Mouse (Mus musculus) C2C12 (cell line): ENCODE results near the gene Lsg1. TPM values are rescaled to one million over a fixed set of nuclear protein-coding genes. Genes with fewer than 3 reads are reported as not detected.

Experiments used
- H3K27me3 ChIP-seq: one replicate; pipeline ENCODE4 v1.6.1; 2011; ENCODE audit not compliant: control insufficient read depth, insufficient read depth, insufficient read length
- H3K36me3 ChIP-seq: one replicate; pipeline ENCODE4 v1.6.1; 2011; ENCODE audit not compliant: control insufficient read depth, insufficient read depth
- H3K4me3 ChIP-seq: one replicate; pipeline ENCODE4 v1.5.1; 2011; ENCODE audit warnings: mild to moderate bottlenecking, control low read depth; ENCODE audit not compliant: poor library complexity, insufficient read depth, severe bottlenecking
- H3K79me2 ChIP-seq: one replicate; pipeline ENCODE4 v1.6.1; 2011; ENCODE audit not compliant: control insufficient read depth, insufficient read depth
- H3K79me3 ChIP-seq: one replicate; pipeline ENCODE4 v1.6.1; 2011; ENCODE audit warnings: low read depth, control low read depth
- H3ac ChIP-seq: one replicate; pipeline ENCODE3; 2011; ENCODE audit warnings: low read depth; ENCODE audit not compliant: control insufficient read depth, insufficient read length
- CEBPB ChIP-seq: IDR thresholded peaks from one replicate; pipeline ENCODE4 v1.6.1; 2011; ENCODE audit warnings: low read depth, mild to moderate bottlenecking, control low read depth, moderate library complexity
- CTCF ChIP-seq: IDR thresholded peaks from one replicate; pipeline ENCODE4 v1.5.1; 2011; ENCODE audit not compliant: control insufficient read depth, insufficient read depth, insufficient read length
- FOSL1 ChIP-seq: IDR thresholded peaks from one replicate; pipeline ENCODE4 v1.8.0; 2011; ENCODE audit warnings: mild to moderate bottlenecking, low read length; ENCODE audit not compliant: poor library complexity, insufficient read depth, severe bottlenecking
- MAX ChIP-seq: IDR thresholded peaks from one replicate; pipeline ENCODE4 v1.6.1; 2011; ENCODE audit warnings: mild to moderate bottlenecking, control low read depth
- MYOD1 ChIP-seq: IDR thresholded peaks from one replicate; pipeline ENCODE4 v1.6.1; 2011; ENCODE audit warnings: low read depth; ENCODE audit not compliant: control insufficient read depth, insufficient read length
- MYOG ChIP-seq: IDR thresholded peaks from one replicate; pipeline ENCODE4 v1.6.1; 2011; ENCODE audit not compliant: control insufficient read depth, insufficient read length; ENCODE audit errors: extremely low read depth
- USF1 ChIP-seq: IDR thresholded peaks from one replicate; pipeline ENCODE4 v1.6.1; 2011; ENCODE audit warnings: low read depth, mild to moderate bottlenecking, control low read depth, moderate library complexity
- polyA plus RNA-seq: library from polyadenylated mRNA; unstranded; fragments of >200 nt; fragmentation: generic; extraction: Trizol; gene quantifications from one replicate; pipeline ENCODE4 v1.2.1, GENCODE M21; 2012; ENCODE audit warnings: missing spikeins

Gene Lsg1
- polyA plus RNA-seq, 1 experiment: 28.8 TPM

DNA sequence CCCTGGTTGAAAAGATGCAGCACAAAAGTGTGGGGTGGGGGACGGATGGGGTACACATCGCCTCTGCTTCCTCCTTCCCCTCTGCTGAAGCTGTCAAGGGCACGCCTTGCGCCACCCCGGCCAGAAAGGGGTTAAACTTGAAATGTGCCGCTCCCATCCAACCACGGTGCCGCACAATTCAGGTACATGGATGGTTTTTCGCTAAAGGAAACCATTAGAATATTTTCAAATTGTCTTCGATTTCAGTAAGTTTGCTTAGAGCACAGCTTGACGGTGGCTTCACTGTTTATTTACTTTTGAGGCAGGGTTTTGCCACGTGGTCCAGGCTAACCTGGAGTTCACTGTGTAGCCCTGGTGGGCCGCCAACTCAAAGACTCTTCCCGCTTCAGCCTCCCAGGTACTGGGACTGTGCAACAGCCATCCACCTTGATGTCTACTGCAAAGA, 36.6 kb downstream of the Lsg1 start, which contains the start of gene Tmem44:
TSS of gene Tmem44 (minus strand) at position 95 of the 445 bp plus-strand sequence.
- TF ChIP-seq MYOD1: no peak
- no peak for TF ChIP-seq CTCF
- TF ChIP-seq USF1: no peak
- no peak for TF ChIP-seq FOSL1
- no peak for TF ChIP-seq CEBPB
- no peaks in the 10 kb centered on the region for H3K79me2 ChIP-seq
- no peaks in the 10 kb centered on the region for H3K36me3 ChIP-seq
- H3ac ChIP-seq: peak within 1 kb of the TSS; percentile 80
- no peaks in the 10 kb centered on the region for H3K79me3 ChIP-seq
- peak within 1 kb of the TSS; percentile 31 for H3K4me3 ChIP-seq
- no peaks in the 10 kb centered on the region for H3K27me3 ChIP-seq

DNA sequence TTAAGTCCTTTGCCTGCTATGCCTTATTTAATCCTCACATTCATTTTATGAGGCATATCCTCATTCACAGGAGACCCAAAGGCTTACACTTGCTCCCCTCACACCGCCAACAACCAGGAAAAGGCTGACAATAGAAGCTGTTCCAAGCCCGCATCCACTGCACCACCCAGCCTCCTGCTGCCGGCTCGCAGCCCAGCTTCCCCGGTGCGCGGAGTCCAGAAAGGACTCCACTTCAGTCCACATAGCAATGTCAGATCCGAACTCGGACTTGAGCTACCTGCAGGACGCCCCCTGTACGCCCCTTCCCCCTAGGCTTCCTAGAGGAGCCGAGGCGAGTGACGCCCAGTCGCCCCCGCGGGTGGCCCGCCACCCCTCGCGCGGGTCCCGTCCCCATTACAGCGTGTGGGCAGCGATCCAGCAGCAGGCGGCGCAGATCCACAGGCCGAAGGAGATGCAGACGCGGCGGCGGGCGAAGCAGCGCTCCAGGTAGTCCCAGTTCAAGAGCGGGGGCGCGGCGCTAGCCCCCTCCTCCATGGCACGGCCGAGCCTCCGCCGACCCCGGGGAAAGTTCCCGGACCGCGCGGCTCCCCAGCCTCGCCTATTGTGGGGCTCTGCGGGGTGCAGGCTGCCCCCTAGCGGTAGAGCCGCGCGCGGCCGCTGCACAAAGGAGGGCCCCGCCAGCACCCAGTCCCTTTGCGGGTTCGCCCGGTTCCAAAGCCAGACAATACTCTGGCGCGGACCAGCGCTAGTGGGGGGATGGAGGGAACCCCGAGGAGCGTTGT, 37.2 kb downstream of the Lsg1 start:
- Histone ChIP-seq H3K27me3 (no peaks in the 10 kb centered on the region), H3K4me3 (peak overlapping the region; percentile 31), H3K79me2 (no peaks in the 10 kb centered on the region), H3K79me3 (no peaks in the 10 kb centered on the region), H3ac (peak overlapping the region; percentile 80), H3K36me3 (no peaks in the 10 kb centered on the region)
- TF ChIP-seq CEBPB (no peak), CTCF (peak; percentile 93), MYOG (no peak), MYOD1 (no peak), MAX (peak; percentile 9)

DNA sequence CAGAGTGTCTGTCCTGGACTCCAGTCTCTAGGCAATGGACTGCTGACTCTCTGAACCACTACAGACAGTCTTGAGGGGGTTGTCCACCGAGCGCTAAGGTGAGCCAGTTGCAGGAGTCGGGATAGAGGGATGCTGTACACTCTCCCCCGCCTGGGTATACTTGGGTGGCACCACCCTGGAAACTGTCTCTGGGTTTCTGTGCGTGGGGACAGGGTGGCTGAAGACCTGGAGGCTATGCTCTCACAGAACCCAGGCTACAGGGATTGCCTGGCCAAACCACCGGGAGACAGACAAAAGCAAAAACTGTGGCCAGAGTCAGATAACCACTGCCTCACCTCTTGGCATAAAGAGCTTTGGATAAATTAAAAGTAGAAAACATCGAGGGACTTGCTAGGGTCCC, 37.9 kb downstream of the Lsg1 start:
- no peaks in the 10 kb centered on the region for H3K79me2 ChIP-seq
- no peaks in the 10 kb centered on the region for H3K27me3 ChIP-seq
- H3ac ChIP-seq: no peak overlapping the region
- no peak for TF ChIP-seq MYOG
- TF ChIP-seq CEBPB: no peak
- no peak for TF ChIP-seq MYOD1
- H3K4me3 ChIP-seq: no peak overlapping the region
- H3K79me3 ChIP-seq: no peaks in the 10 kb centered on the region
- no peaks in the 10 kb centered on the region for H3K36me3 ChIP-seq

DNA sequence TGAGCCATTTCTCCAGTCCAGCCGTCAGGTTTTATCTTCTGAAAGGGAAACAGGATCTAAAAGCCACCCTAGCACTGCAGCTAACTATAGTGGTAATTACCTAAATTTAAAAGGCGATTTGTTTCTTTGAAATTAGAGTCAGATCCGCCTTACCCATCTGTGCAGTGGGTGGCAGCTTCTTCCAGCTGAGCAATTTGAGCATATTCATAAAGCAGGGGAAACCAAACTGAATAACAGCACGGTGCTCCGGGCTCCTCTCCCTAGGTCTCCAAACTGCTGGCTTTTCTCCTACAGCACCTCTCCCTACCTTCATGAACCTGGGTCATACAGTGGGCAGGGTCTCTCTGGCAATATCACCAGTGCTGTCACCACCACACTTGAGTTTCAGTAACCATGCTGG, 39.1 kb downstream of the Lsg1 start:
- Histone ChIP-seq H3K4me3 (no peak overlapping the region), H3ac (no peak overlapping the region)
- TF ChIP-seq USF1 (no peak), CTCF (no peak), MYOG (no peak), FOSL1 (no peak), MYOD1 (no peak), MAX (no peak), CEBPB (no peak)

DNA sequence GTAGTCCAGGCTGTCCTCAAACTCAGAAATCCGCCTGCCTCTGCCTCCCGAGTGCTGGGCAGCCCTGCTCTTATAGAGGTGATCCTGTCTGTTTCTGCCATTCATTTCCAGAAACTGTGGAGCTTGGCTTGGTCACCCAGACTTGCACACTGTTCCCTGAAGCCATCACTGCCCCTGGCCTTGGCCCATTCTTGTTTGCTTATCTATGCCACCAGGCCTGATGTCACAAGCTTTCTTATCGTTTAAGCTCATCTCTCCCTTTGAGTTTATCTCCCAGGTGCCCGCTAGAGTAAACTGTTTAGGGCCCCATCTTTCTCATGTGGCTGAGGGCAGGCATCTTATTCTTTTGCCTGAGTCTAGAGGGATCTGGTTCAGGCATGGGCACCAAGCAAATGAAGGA, 42.7 kb downstream of the Lsg1 start:
- Histone ChIP-seq H3K36me3 (no peaks in the 10 kb centered on the region), H3K4me3 (no peak overlapping the region), H3ac (no peak overlapping the region), H3K79me3 (no peaks in the 10 kb centered on the region), H3K79me2 (no peaks in the 10 kb centered on the region), H3K27me3 (no peaks in the 10 kb centered on the region)
- TF ChIP-seq FOSL1 (no peak), MYOD1 (no peak), CEBPB (no peak), MAX (no peak), MYOG (no peak), CTCF (no peak), USF1 (no peak)

More for the DNA sequence above, 39.1 kb downstream of the Lsg1 start:
- H3K36me3 ChIP-seq: no peaks in the 10 kb centered on the region
- no peaks in the 10 kb centered on the region for H3K27me3 ChIP-seq
- H3K79me2 ChIP-seq: no peaks in the 10 kb centered on the region
- H3K79me3 ChIP-seq: no peaks in the 10 kb centered on the region

DNA sequence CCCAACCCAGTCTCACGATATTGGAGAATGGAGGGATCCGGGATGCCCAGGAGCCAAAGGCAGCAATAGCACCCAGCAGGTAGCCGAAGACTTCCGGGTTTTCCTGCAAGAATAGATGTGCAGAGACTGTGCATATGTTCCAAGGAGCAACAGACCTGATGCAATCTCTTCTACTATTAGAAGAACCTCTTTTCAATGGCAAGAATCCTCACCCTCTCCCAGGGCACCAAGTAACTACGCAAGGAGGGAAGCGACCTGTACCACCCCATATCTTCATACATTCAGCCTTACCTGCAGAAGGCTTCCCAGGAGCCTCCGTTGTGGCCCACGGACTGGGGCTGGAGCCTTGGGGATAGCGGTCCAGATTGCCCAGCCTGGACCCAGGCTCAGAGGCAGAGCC, 44.0 kb downstream of the Lsg1 start:
- no peaks in the 10 kb centered on the region for H3K79me2 ChIP-seq
- H3K36me3 ChIP-seq: no peaks in the 10 kb centered on the region

More for the DNA sequence above, 44.0 kb downstream of the Lsg1 start:
- no peak overlapping the region for H3ac ChIP-seq
- no peaks in the 10 kb centered on the region for H3K27me3 ChIP-seq
- TF ChIP-seq FOSL1 (no peak), CEBPB (no peak), CTCF (no peak), MYOG (no peak), USF1 (no peak), MYOD1 (no peak), MAX (no peak)
- H3K79me3 ChIP-seq: no peaks in the 10 kb centered on the region
- H3K4me3 ChIP-seq: no peak overlapping the region
